Mouse (Mus musculus) cerebellum, postnatal 14 days (tissue): ENCODE results near the gene Uba3.

ENCODE experiments used
- DNase-seq, 2 experiments: peaks; one replicate each; pipeline ENCODE4 v3.0.0; 2021; ENCODE audit warnings: mixed read lengths in 2 of 2

Gene Uba3

GRCm38 (mm10) chr6:97205439-97205885, at the start of gene Uba3:
Uba3 (minus strand) TSS chr6:97205647.
- DNase-seq, result peak; percentile 100

DNA sequence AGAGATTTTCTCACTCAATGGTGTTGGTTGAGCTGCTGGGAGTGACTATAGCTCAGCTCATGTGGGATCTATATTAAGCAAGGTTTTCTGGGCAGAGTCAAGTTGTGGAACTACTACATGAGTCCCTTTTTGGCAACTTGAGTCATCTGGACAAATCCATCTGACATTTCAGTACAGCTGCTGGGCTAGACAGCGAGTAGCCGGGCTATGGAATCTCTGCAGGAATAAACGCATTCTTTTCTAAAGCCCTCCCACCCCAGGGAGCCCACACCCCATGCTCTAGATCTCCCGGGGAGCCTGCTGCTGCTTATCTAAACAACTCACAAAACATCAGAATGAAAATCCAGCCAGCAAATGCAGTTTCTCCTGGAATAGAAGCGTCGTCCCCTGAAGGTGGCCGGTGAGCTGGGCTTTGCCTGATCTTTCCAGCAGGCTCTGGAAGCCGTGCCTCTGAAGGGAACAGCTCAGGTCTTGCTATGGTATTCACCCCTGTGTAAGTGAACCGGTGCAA, 47.3 kb upstream of the Uba3 start, which contains the start of gene Lmod3:
TSS of gene Lmod3 (minus strand) at position 49 of the 511 bp plus-strand sequence.
- no peak for DNase-seq

- DNase-seq, result no peak
Measured at GRCm38 (mm10) chr6:97252086-97252485, 46.6 kb upstream of the Uba3 start.

- DNase-seq, result peak; percentile 67 to 68
Measured at GRCm38 (mm10) chr6:97250966-97251365, 45.5 kb upstream of the Uba3 start.

DNA sequence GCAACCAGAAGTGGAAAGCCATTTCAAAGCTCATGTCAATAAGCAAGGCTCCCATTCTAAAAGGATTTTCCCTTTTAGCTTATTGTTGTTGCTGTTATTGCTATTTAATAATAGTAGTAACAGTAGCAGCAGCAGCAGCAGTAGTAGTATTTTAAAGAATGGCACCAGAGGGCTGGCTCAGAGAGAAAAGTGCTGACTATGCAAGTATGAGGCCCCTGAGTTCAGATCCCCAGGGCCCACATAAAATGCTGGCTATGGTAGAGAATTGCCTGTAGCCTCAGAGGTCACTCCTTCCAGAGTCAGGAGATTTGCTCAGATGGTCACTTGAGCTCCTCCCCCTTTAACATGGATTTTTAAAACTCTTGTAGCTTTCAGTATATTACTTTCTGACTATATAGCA, 39.8 kb upstream of the Uba3 start:
- no peak for DNase-seq

GRCm38 (mm10) chr6:97242522-97242921, 37.1 kb upstream of the Uba3 start:
- DNase-seq, result no peak

GRCm38 (mm10) chr6:97240092-97240491, 34.6 kb upstream of the Uba3 start:
- DNase-seq, result no peak

DNA sequence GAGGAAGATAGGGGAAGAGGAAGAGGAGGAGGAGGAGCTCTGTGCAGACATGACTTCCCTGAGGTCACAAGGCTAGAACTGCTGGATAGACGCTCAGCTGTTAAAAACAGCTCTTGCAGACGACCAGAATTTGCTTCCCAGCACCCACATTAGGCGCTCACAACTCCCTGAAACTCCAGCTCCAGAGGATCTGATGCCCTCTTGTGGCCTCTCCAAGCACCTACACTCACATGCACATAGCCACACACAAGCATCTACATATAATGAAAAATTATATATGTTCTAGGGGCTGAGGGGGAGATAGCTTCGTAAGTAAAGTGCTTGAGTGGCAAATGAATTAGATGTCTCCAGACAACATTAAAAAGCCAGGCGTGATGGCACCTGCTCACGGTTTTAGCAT, 33.9 kb upstream of the Uba3 start:
- DNase-seq, result no peak

- DNase-seq, result no peak
Measured at GRCm38 (mm10) chr6:97236088-97236487, 30.6 kb upstream of the Uba3 start.

DNA sequence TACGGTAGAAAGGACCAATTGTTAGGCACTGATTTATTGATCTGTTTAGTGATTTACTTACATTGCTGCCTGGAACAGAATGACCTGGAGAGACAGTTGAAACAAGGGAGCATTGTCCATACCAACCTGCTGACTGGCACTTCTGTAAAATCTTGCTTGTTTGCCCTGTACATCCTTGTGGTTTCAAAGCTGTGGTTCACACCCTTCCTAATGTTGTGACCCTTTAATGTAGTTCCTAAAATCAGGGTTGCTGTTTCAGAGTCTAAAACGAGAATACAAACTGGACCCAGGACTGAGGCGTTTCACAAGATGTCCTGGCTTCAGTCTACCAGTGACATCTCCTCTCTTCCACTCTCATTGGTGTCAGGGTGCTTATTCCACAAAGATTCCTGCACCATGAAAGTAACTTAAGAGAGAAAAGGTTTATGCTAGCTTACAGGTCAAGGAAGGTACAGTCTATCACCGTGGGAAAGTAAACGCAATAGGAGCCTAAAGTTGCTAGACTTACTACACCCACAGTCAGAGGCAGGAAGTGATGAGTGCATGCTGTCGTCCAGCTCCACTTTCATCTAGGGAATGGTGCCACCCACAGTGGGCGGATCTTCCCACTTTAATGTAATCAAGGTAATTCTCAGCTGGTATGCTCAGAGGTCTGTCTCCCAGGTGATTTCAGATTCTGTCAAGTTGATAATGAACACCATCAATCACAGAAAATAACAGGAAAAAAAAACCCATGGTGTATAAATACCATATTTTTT, 29.6 kb upstream of the Uba3 start:
- DNase-seq, result no peak

- DNase-seq, result no peak
Measured at GRCm38 (mm10) chr6:97227067-97227847, 21.8 kb upstream of the Uba3 start.

DNA sequence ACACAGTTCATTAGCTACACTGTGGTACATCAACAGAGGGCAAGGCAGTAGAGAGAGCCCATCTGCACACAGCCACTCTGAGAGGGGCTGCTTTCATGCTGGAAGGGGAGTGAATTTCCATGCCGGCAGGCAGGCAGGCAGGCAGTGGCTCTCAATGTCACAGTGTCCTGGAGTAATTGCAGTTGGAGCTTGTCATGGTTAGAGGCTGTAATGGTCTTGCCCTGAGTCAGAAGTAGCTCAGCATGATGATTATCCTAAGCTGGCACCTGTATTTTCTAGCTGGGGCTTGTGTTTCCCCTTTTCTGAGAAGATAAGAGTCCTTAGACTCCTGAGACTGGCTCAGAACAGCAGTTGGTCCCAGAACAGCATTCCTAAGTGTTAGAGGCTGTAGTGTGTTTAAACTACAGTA, 20.6 kb upstream of the Uba3 start:
- DNase-seq, result no peak

GRCm38 (mm10) chr6:97224505-97224904, 19.1 kb upstream of the Uba3 start:
- no peak for DNase-seq

GRCm38 (mm10) chr6:97223566-97223965, 18.1 kb upstream of the Uba3 start:
- DNase-seq, result no peak

- DNase-seq, result no peak
Measured at GRCm38 (mm10) chr6:97222931-97223467, 17.6 kb upstream of the Uba3 start.

- DNase-seq, result no peak
Measured at GRCm38 (mm10) chr6:97222321-97222720, 16.9 kb upstream of the Uba3 start.

DNA sequence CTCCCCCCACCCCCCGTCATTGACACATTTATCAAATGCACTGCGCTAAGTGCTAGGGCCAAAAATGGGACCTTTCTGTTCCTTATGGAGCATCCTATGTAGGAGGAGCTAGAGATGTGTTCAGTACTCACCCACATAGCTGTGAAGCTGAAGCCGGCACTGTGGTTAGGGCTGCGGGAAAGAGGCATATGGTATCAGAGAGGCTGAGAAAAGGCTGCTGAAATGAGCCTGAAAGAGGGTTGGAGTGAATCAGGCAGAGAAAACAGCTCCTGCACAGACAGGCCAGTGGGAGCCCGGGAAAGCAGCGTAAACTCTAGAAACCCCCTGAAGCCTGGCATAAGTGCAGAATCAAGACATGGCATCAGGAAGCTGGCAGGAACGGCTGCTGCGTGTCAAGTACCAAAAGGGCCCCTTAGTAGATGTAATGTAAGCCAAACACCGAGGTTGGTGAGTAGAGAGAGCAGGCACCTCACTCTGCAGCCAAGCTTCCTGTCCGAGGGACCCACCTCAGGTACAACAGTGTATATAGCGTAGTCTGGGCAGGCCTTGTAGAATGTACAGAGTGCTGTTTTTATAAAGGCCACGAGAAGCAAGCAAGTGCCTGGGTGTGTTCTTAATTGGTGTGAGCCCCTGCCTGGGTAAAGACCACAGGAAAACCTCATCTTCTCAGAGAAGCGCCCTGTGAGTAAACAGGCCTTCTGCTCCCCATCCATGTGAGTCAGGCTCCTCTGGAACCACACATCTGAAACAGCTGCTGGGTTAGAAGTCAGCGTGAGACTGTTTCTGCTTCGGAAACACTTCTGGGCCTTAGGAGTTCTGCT, 16.0 kb upstream of the Uba3 start:
- peak in 1 of 2 experiments; percentile 10 for DNase-seq

DNA sequence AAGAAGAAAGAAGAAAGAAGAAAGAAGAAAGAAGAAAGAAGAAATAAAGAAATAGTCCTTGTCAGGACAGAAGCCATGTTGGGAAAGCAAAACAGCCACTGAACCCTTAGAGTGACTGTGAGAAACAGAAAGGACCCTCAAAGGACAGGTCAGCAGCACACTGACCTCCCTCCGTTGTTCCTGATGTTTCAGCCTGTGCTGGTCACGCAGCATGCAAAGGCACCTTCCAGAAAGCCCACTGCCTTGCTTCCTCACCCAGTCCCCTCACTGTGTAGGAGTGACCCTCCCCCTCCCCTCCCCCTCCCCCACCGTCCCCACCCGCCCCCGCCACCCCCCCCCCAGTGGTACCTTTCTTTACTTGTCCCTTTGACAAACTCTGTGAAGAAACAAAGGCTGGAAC, 15.2 kb upstream of the Uba3 start:
- DNase-seq, result no peak

GRCm38 (mm10) chr6:97216154-97216821, 10.8 kb upstream of the Uba3 start:
- no peak for DNase-seq

DNA sequence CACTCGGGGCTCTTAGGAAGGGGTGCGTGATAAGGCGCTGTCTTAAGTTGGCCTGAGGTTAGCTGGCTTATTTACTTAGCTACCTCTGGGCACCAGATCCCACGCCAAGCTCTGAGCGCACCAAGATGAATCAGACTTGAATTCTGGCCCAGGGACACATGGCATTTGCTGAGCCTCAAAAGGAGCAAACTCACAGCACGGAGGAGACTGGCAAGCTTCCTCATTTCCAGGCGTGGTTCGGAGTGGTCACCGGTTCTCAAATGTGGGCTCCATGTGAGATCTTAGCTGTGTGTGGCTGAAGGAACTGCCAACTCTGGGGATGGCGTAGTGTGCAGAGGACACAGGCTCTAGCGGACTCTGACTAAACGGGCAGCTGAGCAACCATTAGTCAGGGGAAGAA, 6.5 kb upstream of the Uba3 start:
- peak; percentile 71 to 83 for DNase-seq

DNA sequence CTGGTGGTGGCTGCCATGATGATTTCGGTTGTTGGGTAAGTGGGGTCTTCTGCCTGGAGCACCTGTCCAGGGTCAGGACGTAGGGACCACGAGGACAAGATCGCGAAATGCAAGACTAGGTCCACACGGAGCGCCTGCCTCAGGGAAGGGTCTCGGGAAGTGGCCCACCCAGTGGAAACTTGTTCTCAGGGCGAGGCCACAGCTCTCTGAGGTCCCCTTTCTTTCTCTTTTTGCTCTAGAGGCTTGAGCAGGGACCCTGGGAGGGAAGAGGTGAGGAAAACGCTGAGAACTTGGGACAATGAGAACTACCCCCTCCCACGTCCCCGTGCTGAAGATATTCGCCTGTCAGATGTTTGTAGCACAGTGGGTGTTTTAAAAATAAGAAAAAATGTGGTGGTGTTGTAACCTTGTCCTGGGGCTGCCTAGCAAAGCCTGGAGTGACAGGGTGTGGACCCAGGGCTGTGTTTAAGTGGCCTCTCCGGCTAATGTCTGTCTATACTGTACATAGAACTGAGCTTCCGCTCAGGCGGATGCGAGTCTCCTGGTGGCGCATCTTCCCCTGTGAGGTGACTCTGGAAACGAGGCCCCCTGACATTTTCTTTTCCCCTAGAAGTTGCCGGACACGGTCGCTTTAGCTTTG, 5.6 kb upstream of the Uba3 start:
- DNase-seq, result no peak
